Mouse (Mus musculus) lung, adult 2 months (tissue): Measurements from ENCODE around the gene Gm5152.
"Not testable (repeated sequence)": the region's sequence is repeated elsewhere in the genome, so short reads cannot be mapped to it uniquely, and the experiment has no call there.

Experiments
- CTCF ChIP-seq: fragments of 200-500 bp; IDR thresholded peaks from 2 replicates; pipeline ENCODE4 v1.5.1; 2011; ENCODE audit warnings: mild to moderate bottlenecking, low read length, control low read depth; ENCODE audit not compliant: insufficient read depth
- POLR2A ChIP-seq: fragments of 200-500 bp; IDR thresholded peaks from 2 replicates; pipeline ENCODE4 v1.6.1; 2011; ENCODE audit warnings: low read depth, mild to moderate bottlenecking, control low read depth, low read length, borderline replicate concordance; ENCODE audit errors: extremely low read depth

DNA sequence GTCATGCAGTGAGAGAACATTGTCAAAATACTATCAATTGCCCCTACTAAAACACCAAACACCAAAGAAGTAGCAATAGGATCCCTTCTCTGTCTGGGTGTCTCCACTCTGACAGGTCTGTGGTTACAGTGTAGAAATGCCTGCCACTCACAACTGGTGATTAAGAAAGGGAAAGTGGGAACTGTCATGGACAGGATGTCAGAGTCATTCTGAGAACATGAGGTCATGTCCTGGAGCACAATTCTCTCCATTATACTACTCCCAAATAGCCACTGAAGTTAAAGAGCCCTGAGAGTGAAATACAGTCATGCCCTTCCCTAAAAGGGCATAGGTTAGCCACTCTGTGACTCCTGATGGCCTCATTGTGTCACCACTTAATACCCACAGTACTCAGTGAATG, 556 bp downstream of the Gm5152 start:
- not testable (repeated sequence) for TF ChIP-seq CTCF, POLR2A
